Mouse (Mus musculus) neural tube, embryonic 14.5 days (tissue): ENCODE data around the gene Nt5c2. TPM values are rescaled to one million over a fixed set of nuclear protein-coding genes. Genes with fewer than 3 reads are reported as not detected.
A peak's percentile ranks its signal among the peaks of the same experiment; 100 is the strongest.

Experiments used
- ATAC-seq: fragments of 200-750 bp; cut with Nextera tagmentation; 2 replicates; pipeline ENCODE4 v1.8.0; 2017; ENCODE audit warnings: low read depth, mild to moderate bottlenecking, moderate TSS enrichment, moderate library complexity
- H3K27ac ChIP-seq: fragments of 300-500 bp; sonication (generic); 2 replicates; pipeline ENCODE4 v1.5.1; 2014; ENCODE audit warnings: low read depth, mild to moderate bottlenecking, control low read depth, low read length, moderate library complexity, mixed read lengths
- H3K27me3 ChIP-seq: fragments of 300-500 bp; sonication (generic); 2 replicates; pipeline ENCODE4 v1.6.1; 2014; ENCODE audit warnings: low read length; ENCODE audit not compliant: control insufficient read depth, insufficient read depth
- H3K36me3 ChIP-seq: fragments of 300-500 bp; sonication (generic); 2 replicates; pipeline ENCODE4 v1.6.1; 2014; ENCODE audit warnings: low read length, mixed read lengths; ENCODE audit not compliant: control insufficient read depth, insufficient read depth
- H3K4me1 ChIP-seq: fragments of 300-500 bp; sonication (generic); 2 replicates; pipeline ENCODE4 v1.6.1; 2014; ENCODE audit warnings: low read length; ENCODE audit not compliant: control insufficient read depth, insufficient read depth
- H3K4me2 ChIP-seq: fragments of 300-500 bp; sonication (generic); 2 replicates; pipeline ENCODE4 v1.6.1; 2014; ENCODE audit warnings: mild to moderate bottlenecking, low read depth, low read length, control low read depth
- H3K4me3 ChIP-seq: fragments of 300-500 bp; sonication (generic); 2 replicates; pipeline ENCODE4 v1.5.1; 2014; ENCODE audit warnings: low read depth, low read length, control low read depth, mixed read lengths
- H3K9ac ChIP-seq: fragments of 300-500 bp; sonication (generic); replicated peaks from 2 replicates; pipeline ENCODE4 v1.6.1; 2014; ENCODE audit warnings: low read depth, mild to moderate bottlenecking, control low read depth, low read length, mixed read lengths
- H3K9me3 ChIP-seq: fragments of 300-500 bp; sonication (generic); 2 replicates; pipeline ENCODE4 v1.6.1; 2016; ENCODE audit warnings: low read length; ENCODE audit not compliant: control insufficient read depth
- WGBS: fragments of 180-500 bp; shearing (Covaris S2); extraction: QIAGEN DNeasy Blood & Tissue Kit; methylation state at CpG from one replicate; pipeline ENCODE4 v1.1.7; 2014; 5-methylcytosine and 5-hydroxymethylcytosine counted together
- polyA plus RNA-seq: library from polyadenylated mRNA; unstranded; fragments of >200 nt; fragmentation: Nextera tagmentation; extraction: Ambion mirVana; gene quantifications from 2 replicates; pipeline ENCODE4 v1.2.1, GENCODE M21; 2014

Nt5c2 gene
- polyA plus RNA-seq, 1 experiment from 2014 or later = 80.3 TPM

DNA sequence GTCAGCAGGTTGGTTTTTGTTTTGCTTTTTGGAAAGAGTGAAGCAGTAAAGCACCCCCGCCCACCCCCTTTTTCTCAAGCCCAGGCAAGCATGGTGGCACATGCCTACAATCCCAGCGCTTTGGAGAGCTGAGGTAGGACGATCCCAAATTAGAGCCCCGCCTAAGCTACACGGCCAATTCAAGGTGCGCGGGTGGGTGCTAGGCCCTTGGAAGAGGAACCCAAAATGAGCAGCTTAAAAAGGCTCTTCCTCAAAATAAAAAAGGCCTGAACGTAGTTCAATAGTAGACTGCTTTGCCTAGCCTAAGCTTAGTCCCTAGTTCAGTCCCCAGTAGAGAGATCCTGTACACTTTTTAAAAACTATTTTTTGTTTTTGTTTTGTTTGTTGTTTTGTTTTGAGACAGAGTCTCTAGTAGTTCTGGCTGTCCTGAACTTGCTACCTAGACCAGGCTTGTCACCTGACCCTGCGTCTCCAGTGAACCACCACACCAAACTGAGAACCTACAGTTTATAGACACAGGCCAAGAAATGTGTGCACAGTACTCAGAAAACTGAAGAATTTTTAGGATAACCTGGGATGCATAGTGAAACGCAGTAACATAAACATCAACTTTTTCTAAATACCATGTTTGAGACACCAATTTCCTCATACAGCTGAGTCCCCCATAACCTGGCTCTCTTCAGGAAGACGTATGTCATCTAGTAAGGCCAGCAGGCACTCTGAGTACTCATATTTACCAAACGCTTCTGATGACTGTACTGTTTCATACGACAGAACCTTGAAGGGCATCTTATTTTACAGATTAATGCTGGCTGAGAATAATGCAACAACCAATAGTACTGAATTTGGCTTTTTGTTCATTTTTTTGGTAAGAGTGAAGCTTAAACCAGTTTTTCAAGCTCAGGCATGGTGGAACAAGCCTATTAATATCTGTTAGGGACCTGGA is 54.6 kb downstream of the Nt5c2 start:
- 74% methylated on average over 13 of the region's 13 CpGs for WGBS
- ATAC-seq = no peak
- Histone ChIP-seq H3K27ac (peak overlapping the region; percentile 99), H3K4me1 (peaks cover 17% of the 10 kb centered on the region; the same call in 1 of the 2 replicates), H3K4me3 (peak overlapping the region; percentile 67), H3K27me3 (no peaks in the 10 kb centered on the region), H3K36me3 (no peaks in the 10 kb centered on the region), H3K4me2 (peak overlapping the region; percentile 77), H3K9me3 (no peaks in the 10 kb centered on the region), H3K9ac (peak overlapping the region; percentile 92)

DNA sequence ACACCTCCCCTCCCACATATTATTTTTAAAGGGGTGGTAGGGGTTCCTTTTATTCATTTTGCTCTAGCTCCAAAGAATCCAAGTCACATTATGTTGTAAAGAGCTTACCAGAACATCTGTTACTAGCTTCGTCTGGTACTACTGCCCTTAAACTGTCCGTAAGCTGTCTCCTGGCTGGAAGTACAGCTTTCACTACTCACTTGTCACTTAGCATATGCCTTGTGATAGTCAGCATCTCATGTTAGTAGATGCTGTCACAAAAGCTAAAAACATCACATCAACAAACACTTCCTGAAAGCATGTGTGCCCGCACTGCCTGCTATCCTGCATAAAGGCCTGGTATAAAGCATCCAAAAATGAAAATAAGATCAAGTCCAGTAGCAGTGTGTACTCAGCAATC is 55.4 kb downstream of the Nt5c2 start:
- H3K9me3 ChIP-seq = no peaks in the 10 kb centered on the region
- H3K27me3 ChIP-seq = no peaks in the 10 kb centered on the region
- no peak for ATAC-seq
- WGBS = 76% methylated on average over 3 of the region's 3 CpGs
- no peak overlapping the region for H3K27ac ChIP-seq
- H3K4me2 ChIP-seq = no peak overlapping the region
- no peaks in the 10 kb centered on the region for H3K36me3 ChIP-seq
- H3K4me3 ChIP-seq = no peak overlapping the region
- H3K4me1 ChIP-seq = peaks cover 17% of the 10 kb centered on the region; the same call in 1 of the 2 replicates
- no peak overlapping the region for H3K9ac ChIP-seq

DNA sequence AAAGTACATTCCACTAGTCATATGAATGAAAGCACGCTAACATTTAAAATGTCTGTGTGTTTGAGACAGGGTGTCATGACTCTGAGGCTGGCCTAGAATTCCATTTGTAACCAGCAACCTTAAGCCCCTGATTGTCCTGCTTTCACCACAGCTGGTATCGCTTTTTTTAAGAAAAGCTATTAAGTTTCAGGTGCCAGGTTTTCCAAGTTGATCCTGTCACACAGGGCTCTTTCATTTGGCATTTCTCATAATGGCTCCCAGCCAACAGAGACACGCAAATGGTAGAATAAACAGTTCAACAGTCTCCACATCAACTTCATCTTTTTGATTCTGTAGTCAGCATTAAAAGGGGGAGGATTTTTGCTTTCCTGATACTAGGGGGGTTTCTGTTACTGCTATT is 56.4 kb downstream of the Nt5c2 start:
- no peak for ATAC-seq
- Histone ChIP-seq H3K27ac (no peak overlapping the region), H3K9ac (no peak overlapping the region), H3K4me1 (peaks cover 17% of the 10 kb centered on the region; the same call in 1 of the 2 replicates), H3K4me3 (no peak overlapping the region), H3K4me2 (no peak overlapping the region), H3K9me3 (no peaks in the 10 kb centered on the region), H3K36me3 (no peaks in the 10 kb centered on the region), H3K27me3 (no peaks in the 10 kb centered on the region)
- 73% methylated on average over 3 of the region's 3 CpGs for WGBS

DNA sequence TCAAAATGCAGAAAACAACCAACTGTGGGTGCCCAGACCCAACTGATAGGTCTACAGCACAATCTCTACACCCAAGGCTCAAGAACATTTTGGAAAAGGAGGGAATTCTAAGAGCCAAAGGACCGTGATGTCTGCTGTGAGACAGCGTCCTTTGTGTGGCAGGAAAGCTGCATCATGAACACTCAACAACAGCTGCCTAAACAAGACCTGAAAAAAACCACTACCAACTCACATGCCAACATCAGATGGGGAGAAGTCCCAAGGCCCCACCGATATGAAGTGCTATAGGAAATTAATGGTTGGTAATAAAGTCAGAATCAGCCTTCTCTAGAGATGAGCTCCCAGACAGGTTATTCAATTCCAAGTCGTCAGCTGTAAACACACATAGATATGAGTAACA is 57.0 kb downstream of the Nt5c2 start:
- H3K4me1 ChIP-seq = peaks cover 17% of the 10 kb centered on the region; the same call in 1 of the 2 replicates
- no peaks in the 10 kb centered on the region for H3K36me3 ChIP-seq
- H3K9ac ChIP-seq = no peak overlapping the region
- no peak overlapping the region for H3K4me2 ChIP-seq
- no peak overlapping the region for H3K27ac ChIP-seq
- H3K4me3 ChIP-seq = no peak overlapping the region
- no peak for ATAC-seq
- H3K27me3 ChIP-seq = no peaks in the 10 kb centered on the region
- WGBS = 59% methylated on average over 4 of the region's 4 CpGs
- no peaks in the 10 kb centered on the region for H3K9me3 ChIP-seq

DNA sequence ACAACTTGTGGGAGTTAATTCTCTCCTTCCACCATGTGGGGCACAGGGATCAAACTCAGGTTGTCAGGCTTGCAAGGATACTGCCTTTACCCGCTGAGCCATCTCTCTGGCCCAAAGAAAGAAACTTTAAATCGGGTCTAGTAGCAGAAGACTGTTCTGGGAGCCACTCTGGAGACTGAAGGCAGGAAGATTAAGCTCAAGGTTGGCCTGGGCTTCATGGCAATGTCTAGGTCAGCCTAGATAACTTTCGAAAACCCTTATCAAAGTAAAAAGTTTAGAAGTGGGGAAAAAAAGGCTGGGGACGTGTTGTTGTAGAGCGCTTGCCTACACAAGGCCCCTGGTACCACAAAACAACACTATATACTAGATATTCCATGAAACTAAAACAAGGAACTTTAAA is 58.0 kb downstream of the Nt5c2 start:
- Histone ChIP-seq H3K4me2 (no peak overlapping the region), H3K9ac (no peak overlapping the region), H3K27me3 (no peaks in the 10 kb centered on the region), H3K4me1 (peaks cover 17% of the 10 kb centered on the region; the same call in 1 of the 2 replicates), H3K36me3 (no peaks in the 10 kb centered on the region), H3K4me3 (no peak overlapping the region), H3K9me3 (no peaks in the 10 kb centered on the region), H3K27ac (no peak overlapping the region)
- 94% methylated on average over 5 of the region's 5 CpGs for WGBS
- ATAC-seq = no peak

DNA sequence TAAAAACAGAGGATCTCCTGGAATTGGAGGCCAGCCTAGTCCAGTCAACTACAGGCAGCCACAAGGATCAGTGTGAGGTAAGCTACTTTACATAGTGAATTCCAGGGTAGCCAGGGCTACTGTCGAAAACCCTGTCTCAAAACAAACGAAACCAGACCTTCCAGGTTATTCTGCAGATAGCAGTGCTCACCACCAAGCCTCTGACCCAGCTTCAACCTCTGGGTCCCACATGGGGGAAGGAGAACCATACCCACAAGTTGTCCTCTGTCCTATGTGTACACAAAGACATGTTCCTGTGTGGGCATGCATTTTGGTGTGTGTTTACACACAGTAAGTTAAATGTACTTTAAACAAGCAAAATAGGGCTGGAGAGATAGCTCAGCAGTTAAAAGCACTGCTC is 58.5 kb downstream of the Nt5c2 start:
- no peak for ATAC-seq
- H3K36me3 ChIP-seq = no peaks in the 10 kb centered on the region
- H3K9ac ChIP-seq = no peak overlapping the region
- H3K9me3 ChIP-seq = no peaks in the 10 kb centered on the region
- H3K4me1 ChIP-seq = peaks cover 17% of the 10 kb centered on the region; the same call in 1 of the 2 replicates
- H3K4me2 ChIP-seq = no peak overlapping the region
- 75% methylated on average over 2 of the region's 2 CpGs for WGBS
- H3K27ac ChIP-seq = no peak overlapping the region
- H3K27me3 ChIP-seq = no peaks in the 10 kb centered on the region
- no peak overlapping the region for H3K4me3 ChIP-seq

DNA sequence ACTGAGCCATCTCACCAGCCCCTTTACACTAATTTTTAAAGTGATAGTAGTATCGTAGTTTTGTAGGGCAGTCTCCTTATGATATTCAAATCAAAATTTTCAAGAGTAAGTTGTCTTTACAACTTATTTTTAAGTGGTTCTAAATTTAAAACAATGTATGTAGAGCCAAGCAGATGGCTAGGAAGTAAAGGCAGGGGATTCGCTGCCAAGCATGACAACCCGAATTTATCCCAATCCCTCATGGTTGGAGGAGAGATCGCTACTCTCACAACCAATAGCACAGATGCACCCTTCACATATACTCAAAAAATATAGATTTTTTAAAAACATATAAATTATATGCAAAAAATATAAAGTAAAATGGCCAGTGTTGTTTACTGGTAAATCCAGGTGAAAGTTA is 59.3 kb downstream of the Nt5c2 start:
- no peak for ATAC-seq
- Histone ChIP-seq H3K36me3 (no peaks in the 10 kb centered on the region), H3K9me3 (no peaks in the 10 kb centered on the region), H3K27me3 (no peaks in the 10 kb centered on the region), H3K4me3 (no peak overlapping the region), H3K4me2 (no peak overlapping the region), H3K4me1 (peaks cover 14% of the 10 kb centered on the region; the same call in 1 of the 2 replicates), H3K27ac (no peak overlapping the region), H3K9ac (no peak overlapping the region)
- WGBS = 97% methylated on average over 4 of the region's 4 CpGs

DNA sequence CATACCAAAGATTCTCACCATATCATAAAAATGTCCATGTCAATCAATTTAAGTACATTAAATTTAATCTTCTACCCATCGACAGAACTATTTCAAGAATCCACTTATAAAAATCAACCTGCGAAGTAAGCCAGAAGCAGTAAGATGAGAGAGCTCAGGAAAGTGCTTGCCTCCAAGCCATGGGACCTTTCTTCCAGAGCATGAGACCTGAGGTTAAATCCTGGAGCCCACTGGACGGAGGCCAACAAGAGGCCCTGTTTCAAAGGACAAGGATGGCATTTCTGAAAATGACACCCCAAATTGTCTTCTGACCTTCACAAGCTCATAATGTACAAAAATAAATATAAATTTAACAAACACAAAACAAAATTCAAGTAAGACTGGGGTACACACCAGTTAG is 61.4 kb downstream of the Nt5c2 start:
- ATAC-seq = no peak
- H3K9me3 ChIP-seq = no peaks in the 10 kb centered on the region
- 0 out of 2 replicates have a peak, but pooled peaks cover 3% of the 10 kb centered on the region for H3K4me1 ChIP-seq
- H3K36me3 ChIP-seq = peaks cover 8% of the 10 kb centered on the region; the same call in 1 of the 2 replicates
- no peak overlapping the region for H3K27ac ChIP-seq
- no peak overlapping the region for H3K4me3 ChIP-seq
- WGBS = 90% methylated on average over 3 of the region's 3 CpGs
- no peak overlapping the region for H3K4me2 ChIP-seq
- no peaks in the 10 kb centered on the region for H3K27me3 ChIP-seq
- H3K9ac ChIP-seq = no peak overlapping the region

DNA sequence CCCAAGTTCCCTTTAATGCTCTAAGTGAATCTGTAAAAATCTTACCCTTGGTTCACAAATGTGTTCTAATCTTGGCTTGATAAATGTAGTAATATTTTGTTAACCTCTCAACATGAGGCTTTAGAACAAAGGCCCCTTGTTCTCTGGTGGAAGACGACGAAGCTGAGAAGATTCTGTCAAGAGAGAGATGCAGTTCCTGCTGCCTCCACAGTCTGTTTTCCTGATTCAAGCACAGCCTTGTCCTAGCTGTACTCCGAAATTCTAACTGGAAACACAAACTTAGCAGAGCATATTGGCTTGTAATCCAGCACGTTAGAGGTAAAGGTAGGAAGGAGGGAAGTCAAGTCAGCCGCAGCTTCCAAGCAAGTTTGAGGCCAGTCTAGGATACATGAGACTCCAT is 62.0 kb downstream of the Nt5c2 start:
- 75% methylated on average over 5 of the region's 5 CpGs for whole genome bisulfite sequencing
- H3K9ac ChIP-seq = no peak overlapping the region
- no peaks in the 10 kb centered on the region for H3K27me3 ChIP-seq
- H3K4me3 ChIP-seq = no peak overlapping the region
- 0 out of 2 replicates have a peak, but pooled peaks cover under 1% of the 10 kb centered on the region for H3K4me1 ChIP-seq
- H3K36me3 ChIP-seq = peaks cover 8% of the 10 kb centered on the region; the same call in 1 of the 2 replicates
- no peak for ATAC-seq
- H3K9me3 ChIP-seq = no peaks in the 10 kb centered on the region
- no peak overlapping the region for H3K4me2 ChIP-seq
- H3K27ac ChIP-seq = no peak overlapping the region
